Mouse (Mus musculus): Measurements from ENCODE around the gene Plxnd1. TPM values are rescaled to one million over a fixed set of nuclear protein-coding genes. Genes with fewer than 3 reads are reported as not detected.

The Plxnd1 gene
- 29.9 TPM for total RNA-seq (2023)

GRCm38 (mm10) chr6:115994877-115995520 lies at the start of gene Plxnd1:
Gene Plxnd1, minus strand, starts transcription at chr6:115995005.

GRCm38 (mm10) chr6:115944638-115945037 lies 50.2 kb downstream of the Plxnd1 start, which contains the start of gene H1foo:
Gene H1foo, plus strand, starts transcription at chr6:115944938.

GRCm38 (mm10) chr6:115931639-115932038 lies 63.2 kb downstream of the Plxnd1 start, which contains the start of gene Rho:
Gene Rho, plus strand, starts transcription at chr6:115931748.

Other genes starting within 250 kb of the Plxnd1 start
- not detected for gene Tmem40, start 232.6 kb downstream of the Plxnd1 start, total RNA-seq (2023)
- gene Cand2, start 220.5 kb downstream of the Plxnd1 start, total RNA-seq (2023), result 7.5 TPM
- gene Rpl32, start 186.3 kb downstream of the Plxnd1 start, total RNA-seq (2023), result 3,217 TPM
- gene Efcab12, start 156.6 kb downstream of the Plxnd1 start, total RNA-seq (2023), result 1.4 TPM
- 7.4 TPM for gene Mbd4, start 141.6 kb downstream of the Plxnd1 start, total RNA-seq (2023)
- gene Ift122, start 141.5 kb downstream of the Plxnd1 start, total RNA-seq (2023), result 2.7 TPM
- gene Rho, start 63.3 kb downstream of the Plxnd1 start, total RNA-seq (2023), result 0.12 TPM
- not detected for gene H1foo, start 50.1 kb downstream of the Plxnd1 start, total RNA-seq (2023)
- 53.4 TPM for gene Tmcc1, start 198.5 kb upstream of the Plxnd1 start, total RNA-seq (2023)
- 92.8 TPM for gene Washc2, start 213.0 kb upstream of the Plxnd1 start, total RNA-seq (2023)

Measured in CD4-positive naive resting alpha-beta T cell, adult 57 days (primary cell).